Mouse (Mus musculus) ovary, postnatal 10 days (tissue): ENCODE data around the gene Acvr1b.

Experiments
- DNase-seq: peaks from one replicate; pipeline ENCODE4 v3.0.0; 2022; ENCODE audit warnings: low spot score

Acvr1b gene

GRCm38 (mm10) chr15:101197497-101198179 lies 23.8 kb downstream of the Acvr1b start:
- DNase-seq: no peak

- no peak for DNase-seq
These were observed 24.4 kb downstream of the Acvr1b start for GRCm38 (mm10) chr15:101198218-101198617.

- no peak for DNase-seq
These were observed 25.0 kb downstream of the Acvr1b start for GRCm38 (mm10) chr15:101198850-101199249.

GRCm38 (mm10) chr15:101200777-101201295 lies 27.0 kb downstream of the Acvr1b start:
- DNase-seq: no peak

GRCm38 (mm10) chr15:101201414-101201813 lies 27.5 kb downstream of the Acvr1b start:
- DNase-seq: no peak

- DNase-seq: no peak
These were observed 29.8 kb downstream of the Acvr1b start for GRCm38 (mm10) chr15:101203673-101204072.

- DNase-seq: no peak
These were observed 30.9 kb downstream of the Acvr1b start for GRCm38 (mm10) chr15:101204781-101205180.

- no peak for DNase-seq
These were observed 36.4 kb downstream of the Acvr1b start for GRCm38 (mm10) chr15:101210228-101210627.

- DNase-seq: no peak
These were observed 37.2 kb downstream of the Acvr1b start for GRCm38 (mm10) chr15:101210998-101211613.

GRCm38 (mm10) chr15:101212435-101212834 lies 38.6 kb downstream of the Acvr1b start:
- DNase-seq: no peak

GRCm38 (mm10) chr15:101215136-101215535 lies 41.3 kb downstream of the Acvr1b start:
- DNase-seq: no peak

GRCm38 (mm10) chr15:101216036-101216435 lies 42.2 kb downstream of the Acvr1b start:
- no peak for DNase-seq

- DNase-seq: no peak
These were observed 47.0 kb downstream of the Acvr1b start for GRCm38 (mm10) chr15:101220905-101221297.

- peak; percentile 86 for DNase-seq
These were observed 47.6 kb downstream of the Acvr1b start for GRCm38 (mm10) chr15:101221298-101222104.

- DNase-seq: no peak
These were observed 49.1 kb downstream of the Acvr1b start for GRCm38 (mm10) chr15:101222897-101223482.

- no peak for DNase-seq
These were observed 49.7 kb downstream of the Acvr1b start for GRCm38 (mm10) chr15:101223596-101223995.

- DNase-seq: peak; percentile 88
These were observed 50.4 kb downstream of the Acvr1b start, which contains the start of gene Grasp for GRCm38 (mm10) chr15:101224006-101224906. Gene Grasp (plus strand): TSS chr15:101224188.

- no peak for DNase-seq
These were observed 51.1 kb downstream of the Acvr1b start for GRCm38 (mm10) chr15:101224977-101225376.

- DNase-seq: no peak
These were observed 54.1 kb downstream of the Acvr1b start for GRCm38 (mm10) chr15:101227971-101228370.

GRCm38 (mm10) chr15:101228866-101229590 lies 55.2 kb downstream of the Acvr1b start:
- no peak for DNase-seq
